Mouse (Mus musculus) embryonic facial prominence, embryonic 15.5 days (tissue): Measurements from ENCODE around the gene Myl9. TPM values are rescaled to one million over a fixed set of nuclear protein-coding genes. Genes with fewer than 3 reads are reported as not detected.

Experiments used
- ATAC-seq: fragments of 200-750 bp; cut with Nextera tagmentation; 2 replicates; pipeline ENCODE4 v1.8.0; 2017; ENCODE audit warnings: low read depth, moderate TSS enrichment; ENCODE audit not compliant: insufficient number of reproducible peaks, low FRiP score, low TSS enrichment
- H3K27ac ChIP-seq: fragments of 300-500 bp; sonication (generic); replicated peaks from 2 replicates; pipeline ENCODE4 v1.5.1; 2015; ENCODE audit warnings: mild to moderate bottlenecking, inconsistent platforms
- H3K27me3 ChIP-seq: fragments of 300-500 bp; sonication (generic); 2 replicates; pipeline ENCODE4 v1.6.1; 2015; ENCODE audit warnings: inconsistent platforms
- H3K36me3 ChIP-seq: fragments of 300-500 bp; sonication (generic); 2 replicates; pipeline ENCODE4 v1.6.1; 2015; ENCODE audit warnings: mild to moderate bottlenecking, inconsistent platforms
- H3K4me1 ChIP-seq: fragments of 300-500 bp; sonication (generic); 2 replicates; pipeline ENCODE4 v1.6.1; 2015; ENCODE audit warnings: inconsistent platforms
- H3K4me2 ChIP-seq: fragments of 300-500 bp; sonication (generic); replicated peaks from 2 replicates; pipeline ENCODE4 v1.6.1; 2015; ENCODE audit warnings: mild to moderate bottlenecking, inconsistent platforms
- H3K4me3 ChIP-seq: fragments of 300-500 bp; sonication (generic); replicated peaks from 2 replicates; pipeline ENCODE4 v1.5.1; 2015; ENCODE audit warnings: mild to moderate bottlenecking, inconsistent platforms
- H3K9ac ChIP-seq: fragments of 300-500 bp; sonication (generic); 2 replicates; pipeline ENCODE4 v1.6.1; 2015; ENCODE audit warnings: inconsistent platforms
- H3K9me3 ChIP-seq: fragments of 300-500 bp; sonication (generic); replicated peaks from 2 replicates; pipeline ENCODE4 v1.6.1; 2016; ENCODE audit warnings: inconsistent platforms
- WGBS: fragments of 180-500 bp; shearing (Covaris S2); methylation state at CpG from one replicate; pipeline ENCODE4 v1.1.7; 2015; 5-methylcytosine and 5-hydroxymethylcytosine counted together
- polyA plus RNA-seq: library from polyadenylated mRNA; unstranded; fragments of >200 nt; fragmentation: Nextera tagmentation; extraction: Ambion mirVana; gene quantifications from 2 replicates; pipeline ENCODE4 v1.2.1, GENCODE M21; 2015

The Myl9 gene
- polyA plus RNA-seq, 1 experiment from 2014 or later: 251 TPM

DNA sequence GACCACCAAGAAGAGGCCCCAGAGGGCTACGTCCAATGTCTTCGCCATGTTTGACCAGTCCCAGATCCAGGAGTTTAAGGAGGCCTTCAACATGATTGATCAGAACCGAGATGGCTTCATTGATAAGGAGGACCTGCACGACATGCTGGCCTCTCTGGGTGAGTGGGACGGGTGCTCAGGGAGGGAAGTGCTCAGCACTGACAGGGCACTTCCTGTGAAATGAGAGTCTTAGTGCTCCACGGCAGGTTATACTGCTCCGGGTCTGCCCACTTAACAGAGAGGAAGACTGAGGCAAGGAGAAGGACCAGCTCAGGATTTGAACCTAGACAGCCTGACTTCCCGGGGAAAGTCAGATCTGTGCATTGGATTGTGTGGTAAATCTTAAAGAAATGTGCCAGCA lies 3.4 kb downstream of the Myl9 start:
- Histone ChIP-seq H3K36me3 (no peaks in the 10 kb centered on the region), H3K4me2 (no peak overlapping the region), H3K9ac (no peak overlapping the region), H3K9me3 (no peaks in the 10 kb centered on the region), H3K4me1 (peaks cover 51% of the 10 kb centered on the region), H3K27ac (no peak overlapping the region), H3K27me3 (no peaks in the 10 kb centered on the region), H3K4me3 (no peak overlapping the region)
- 87% methylated on average over 8 of the region's 8 CpGs for whole genome bisulfite sequencing
- no peak for ATAC-seq

DNA sequence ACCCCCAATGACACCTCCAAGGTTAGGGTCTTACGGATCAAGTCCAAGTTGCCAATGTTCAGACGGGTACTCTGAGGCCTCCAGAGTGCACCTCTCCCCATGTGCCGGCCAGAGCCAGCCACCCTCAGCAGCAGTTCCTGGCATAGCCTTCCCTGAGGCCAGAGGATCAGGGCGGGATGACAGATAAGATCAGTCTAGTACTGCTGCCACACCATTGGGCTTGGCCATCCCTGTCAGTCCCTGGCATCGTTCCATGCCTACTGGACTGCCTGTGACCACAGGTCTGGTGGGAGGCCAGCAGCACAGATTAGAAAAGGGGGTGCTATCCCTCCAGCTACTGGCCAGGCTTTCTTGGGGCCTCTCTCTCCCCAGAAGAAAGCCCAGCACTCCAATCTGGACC lies 3.8 kb downstream of the Myl9 start:
- Histone ChIP-seq H3K4me1 (peaks cover 49% of the 10 kb centered on the region), H3K4me2 (no peak overlapping the region), H3K9ac (no peak overlapping the region), H3K36me3 (no peaks in the 10 kb centered on the region), H3K27ac (no peak overlapping the region), H3K4me3 (no peak overlapping the region), H3K27me3 (no peaks in the 10 kb centered on the region), H3K9me3 (no peaks in the 10 kb centered on the region)
- ATAC-seq: no peak
- 73% methylated on average over 5 of the region's 5 CpGs for WGBS

DNA sequence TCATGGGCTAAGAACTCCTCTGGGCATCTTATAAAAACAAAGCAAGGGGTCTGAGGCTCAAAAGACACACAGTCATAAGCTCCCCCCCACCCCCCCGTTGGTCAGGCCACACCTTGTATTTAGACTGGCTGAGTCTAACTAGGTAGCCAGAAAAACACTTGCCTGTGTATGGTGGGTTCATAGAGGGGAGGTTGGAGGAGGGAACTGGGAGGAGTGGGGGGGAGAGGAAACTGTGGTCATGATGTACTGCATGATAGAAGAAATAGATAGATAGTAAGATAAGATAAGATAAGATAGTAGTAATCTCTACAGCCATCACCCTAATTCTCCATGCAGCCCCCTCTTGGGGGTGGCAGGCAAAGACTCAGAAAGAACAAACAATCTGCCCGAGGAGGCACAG lies 4.3 kb downstream of the Myl9 start:
- WGBS: 47% methylated on average over 2 of the region's 2 CpGs
- Histone ChIP-seq H3K4me1 (peaks cover 45% of the 10 kb centered on the region), H3K27ac (no peak overlapping the region), H3K4me3 (no peak overlapping the region), H3K36me3 (no peaks in the 10 kb centered on the region), H3K9me3 (no peaks in the 10 kb centered on the region), H3K27me3 (no peaks in the 10 kb centered on the region), H3K4me2 (no peak overlapping the region), H3K9ac (no peak overlapping the region)
- ATAC-seq: no peak

DNA sequence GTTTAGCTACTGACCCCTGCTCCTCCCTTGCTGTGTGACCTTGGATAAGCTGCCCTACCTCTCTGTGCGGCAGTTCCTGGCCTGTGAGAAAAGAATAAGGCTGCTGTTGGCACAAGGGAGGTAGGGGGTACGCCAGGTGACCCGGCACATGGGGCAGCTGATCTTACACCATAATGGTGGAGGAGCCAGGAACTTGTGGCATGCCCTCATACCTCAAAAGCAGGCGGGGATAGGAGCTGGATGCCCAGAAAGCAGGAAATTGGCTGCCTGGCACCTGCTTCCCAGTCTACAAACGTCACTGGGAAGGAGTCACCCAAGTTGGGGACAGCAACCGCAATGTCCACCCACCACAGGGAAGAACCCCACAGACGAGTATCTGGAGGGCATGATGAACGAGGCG lies 4.9 kb downstream of the Myl9 start:
- Histone ChIP-seq H3K36me3 (no peaks in the 10 kb centered on the region), H3K4me1 (peaks cover 39% of the 10 kb centered on the region), H3K9ac (no peak overlapping the region), H3K9me3 (no peaks in the 10 kb centered on the region), H3K27me3 (no peaks in the 10 kb centered on the region), H3K4me3 (no peak overlapping the region), H3K27ac (no peak overlapping the region), H3K4me2 (no peak overlapping the region)
- 79% methylated on average over 9 of the region's 9 CpGs for WGBS
- no peak for ATAC-seq

DNA sequence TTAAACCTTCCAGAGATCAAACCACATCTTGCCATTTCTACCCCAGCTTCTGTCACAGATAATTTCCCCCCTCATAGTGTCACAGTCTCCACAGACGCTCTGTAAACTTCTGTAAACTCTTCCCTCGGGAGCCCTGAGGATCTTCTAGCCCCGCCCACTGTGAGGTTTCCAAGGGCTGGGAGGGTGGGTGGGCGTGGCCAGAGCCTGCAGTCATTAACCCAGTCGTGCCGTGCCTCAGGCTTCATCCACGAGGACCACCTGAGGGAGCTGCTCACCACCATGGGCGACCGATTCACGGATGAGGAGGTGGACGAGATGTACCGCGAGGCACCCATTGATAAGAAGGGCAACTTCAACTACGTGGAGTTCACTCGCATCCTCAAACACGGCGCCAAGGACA lies 5.5 kb downstream of the Myl9 start:
- no peaks in the 10 kb centered on the region for H3K9me3 ChIP-seq
- H3K4me1 ChIP-seq: peaks cover 32% of the 10 kb centered on the region
- no peaks in the 10 kb centered on the region for H3K27me3 ChIP-seq
- H3K4me2 ChIP-seq: no peak overlapping the region
- H3K9ac ChIP-seq: no peak overlapping the region
- no peak for ATAC-seq
- H3K27ac ChIP-seq: no peak overlapping the region
- H3K36me3 ChIP-seq: no peaks in the 10 kb centered on the region
- 24% methylated on average over 17 of the region's 17 CpGs for whole genome bisulfite sequencing
- H3K4me3 ChIP-seq: no peak overlapping the region

DNA sequence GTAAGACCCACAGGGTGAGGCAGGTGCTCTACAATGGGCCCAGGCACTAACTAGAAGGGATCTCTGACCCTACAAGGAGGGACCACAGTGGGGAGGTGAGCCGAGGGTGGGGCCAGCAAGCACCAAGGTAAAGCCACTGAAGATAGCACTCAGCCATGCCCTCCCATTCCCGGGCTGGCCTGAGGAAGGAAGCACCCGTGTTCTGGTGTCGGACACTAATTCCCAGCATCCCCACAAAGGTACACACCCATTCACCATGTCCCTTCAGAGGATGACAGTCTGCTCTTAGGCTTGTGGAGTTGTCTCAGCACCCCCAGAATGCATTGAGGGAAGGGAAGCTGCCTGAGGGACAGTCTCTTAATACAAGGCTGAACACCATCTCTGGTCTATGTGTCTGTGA lies 6.1 kb downstream of the Myl9 start:
- no peak for ATAC-seq
- H3K27me3 ChIP-seq: no peaks in the 10 kb centered on the region
- H3K4me2 ChIP-seq: no peak overlapping the region
- no peaks in the 10 kb centered on the region for H3K9me3 ChIP-seq
- no peaks in the 10 kb centered on the region for H3K36me3 ChIP-seq
- no peak overlapping the region for H3K9ac ChIP-seq
- peaks cover 29% of the 10 kb centered on the region for H3K4me1 ChIP-seq
- no peak overlapping the region for H3K4me3 ChIP-seq
- H3K27ac ChIP-seq: no peak overlapping the region
- 70% methylated on average over 4 of the region's 4 CpGs for WGBS

DNA sequence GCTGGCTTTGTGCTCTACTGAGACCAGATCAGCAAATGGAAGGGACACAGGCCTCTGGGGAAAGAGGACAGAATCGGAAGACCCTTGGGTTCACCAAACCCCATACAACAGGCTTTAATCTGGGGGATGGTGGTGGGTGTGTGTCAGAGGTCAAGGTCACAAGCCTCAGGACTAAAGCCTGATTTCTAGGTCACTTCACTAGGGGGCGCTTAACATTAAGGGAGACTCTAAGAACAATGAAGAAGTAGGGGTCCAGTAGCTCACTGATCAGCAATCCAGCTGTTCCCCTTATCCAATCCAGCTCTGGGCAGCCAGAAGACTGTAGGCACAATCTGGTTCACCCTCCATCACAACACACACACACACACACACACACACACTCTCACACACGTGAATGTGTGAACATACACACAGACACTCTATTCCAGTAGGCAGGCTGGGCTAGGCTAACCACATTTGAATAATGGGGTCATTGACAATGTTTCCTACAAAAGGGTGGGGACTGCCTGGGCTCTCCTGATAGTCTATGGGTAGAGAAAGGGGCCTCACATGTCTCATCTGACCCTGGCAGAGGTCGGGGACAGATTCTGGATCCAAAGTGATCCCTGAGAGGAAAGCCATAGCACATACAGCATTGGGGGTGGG lies 6.7 kb downstream of the Myl9 start:
- no peak for ATAC-seq
- Histone ChIP-seq H3K4me3 (no peak overlapping the region), H3K9ac (no peak overlapping the region), H3K27me3 (no peaks in the 10 kb centered on the region), H3K4me2 (no peak overlapping the region), H3K4me1 (peaks cover 28% of the 10 kb centered on the region), H3K36me3 (no peaks in the 10 kb centered on the region), H3K9me3 (no peaks in the 10 kb centered on the region), H3K27ac (no peak overlapping the region)
- WGBS: 65% methylated on average over 4 of the region's 4 CpGs

DNA sequence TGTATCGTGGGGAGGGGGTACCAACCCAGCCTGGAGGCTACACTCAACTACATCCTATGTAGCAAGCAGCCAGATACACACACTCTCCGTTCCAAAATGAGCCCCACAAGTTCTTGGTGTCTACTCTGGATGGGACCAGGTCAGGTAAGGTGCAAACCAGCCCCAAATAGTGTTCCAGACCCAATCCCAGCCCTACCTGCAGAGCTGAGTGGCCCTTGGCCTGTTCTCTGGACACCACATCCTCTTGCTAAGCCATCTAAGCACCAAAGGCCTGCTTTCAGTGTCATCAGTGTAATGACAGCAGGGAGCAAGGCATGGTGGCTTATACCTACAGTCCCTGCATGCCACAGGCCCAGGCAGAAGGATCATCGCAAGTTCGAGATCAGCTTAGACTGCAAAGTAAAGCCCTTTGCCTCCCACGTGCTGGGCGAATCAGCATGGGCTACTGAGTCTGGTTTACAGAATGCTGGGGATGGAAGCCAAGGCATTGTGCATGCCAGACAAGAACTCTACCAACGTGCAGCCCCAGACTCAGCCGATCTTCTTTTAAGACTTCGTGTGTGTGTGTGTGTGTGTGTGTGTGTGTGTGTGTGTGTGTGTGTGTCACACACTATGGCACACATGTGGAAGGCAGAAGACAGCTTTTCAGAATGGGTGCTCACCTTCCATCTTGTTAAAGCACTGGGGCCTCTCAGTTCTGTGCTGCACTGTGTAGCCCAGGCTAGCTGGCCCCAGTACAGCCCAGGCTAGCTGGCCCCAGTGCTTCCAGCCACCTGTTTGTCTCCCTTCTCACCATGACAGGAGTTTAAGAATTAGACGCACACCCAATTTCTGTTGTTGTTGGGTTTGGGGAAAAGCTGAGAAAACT lies 7.5 kb downstream of the Myl9 start:
- Histone ChIP-seq H3K27me3 (no peaks in the 10 kb centered on the region), H3K4me1 (peaks cover 21% of the 10 kb centered on the region), H3K9ac (no peak overlapping the region), H3K4me3 (no peak overlapping the region), H3K36me3 (no peaks in the 10 kb centered on the region), H3K27ac (no peak overlapping the region), H3K4me2 (no peak overlapping the region), H3K9me3 (no peaks in the 10 kb centered on the region)
- WGBS: 77% methylated on average over 10 of the region's 10 CpGs
- no peak for ATAC-seq

DNA sequence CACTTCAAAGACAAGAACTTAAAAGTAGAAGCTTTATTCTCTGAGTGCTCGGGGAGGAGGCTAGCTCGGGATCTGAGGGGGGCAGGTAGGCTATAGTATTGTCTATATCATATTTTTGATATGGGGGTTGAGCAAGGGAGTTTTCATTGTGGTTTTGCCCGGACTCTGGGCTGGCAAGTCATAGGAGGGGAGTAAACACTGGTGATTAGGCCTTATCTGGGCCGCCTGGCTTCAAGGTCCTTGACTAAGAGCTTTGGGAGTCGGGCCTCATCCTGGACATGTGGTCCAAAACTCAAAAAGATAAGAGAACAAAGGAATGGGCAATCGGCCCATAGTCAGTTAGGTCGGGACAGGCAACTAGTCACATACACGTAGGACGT lies 8.1 kb downstream of the Myl9 start:
- ATAC-seq: no peak
- Histone ChIP-seq H3K4me3 (no peak overlapping the region), H3K27me3 (no peaks in the 10 kb centered on the region), H3K9ac (no peak overlapping the region), H3K4me2 (no peak overlapping the region), H3K9me3 (no peaks in the 10 kb centered on the region), H3K27ac (no peak overlapping the region), H3K36me3 (no peaks in the 10 kb centered on the region), H3K4me1 (peaks cover 17% of the 10 kb centered on the region)
- WGBS: 79% methylated on average over 9 of the region's 9 CpGs

DNA sequence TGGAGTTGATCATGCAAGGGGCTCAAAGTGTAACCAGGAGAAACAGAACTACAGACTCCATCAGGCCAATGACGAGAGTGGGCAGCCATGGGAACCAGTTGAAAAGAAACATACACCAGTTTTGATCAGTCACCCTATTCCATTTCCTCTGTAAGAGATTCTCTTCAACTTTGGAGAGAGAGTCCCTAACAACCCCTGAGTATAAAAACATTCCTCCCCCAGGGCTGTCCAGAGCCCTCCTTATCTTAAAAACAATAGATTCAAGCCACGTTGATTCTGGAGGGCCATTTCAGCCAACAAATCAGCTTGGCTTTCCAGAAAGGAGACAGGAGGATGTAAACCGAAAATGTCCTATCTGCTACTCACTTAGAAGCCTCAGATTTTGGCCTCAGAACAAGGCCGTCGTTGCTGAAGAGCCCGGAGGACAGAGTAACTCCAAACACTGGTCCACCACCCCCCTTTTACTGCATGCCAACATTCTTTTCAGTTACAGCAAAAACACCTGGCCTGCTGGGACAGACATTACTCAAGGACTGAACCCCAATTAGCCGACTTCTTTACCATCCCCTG lies 8.9 kb downstream of the Myl9 start:
- WGBS: 60% methylated on average over 7 of the region's 7 CpGs
- Histone ChIP-seq H3K9ac (no peak overlapping the region), H3K4me2 (no peak overlapping the region), H3K36me3 (no peaks in the 10 kb centered on the region), H3K27me3 (no peaks in the 10 kb centered on the region), H3K4me3 (no peak overlapping the region), H3K9me3 (no peaks in the 10 kb centered on the region), H3K27ac (no peak overlapping the region), H3K4me1 (peaks cover 12% of the 10 kb centered on the region)
- no peak for ATAC-seq

DNA sequence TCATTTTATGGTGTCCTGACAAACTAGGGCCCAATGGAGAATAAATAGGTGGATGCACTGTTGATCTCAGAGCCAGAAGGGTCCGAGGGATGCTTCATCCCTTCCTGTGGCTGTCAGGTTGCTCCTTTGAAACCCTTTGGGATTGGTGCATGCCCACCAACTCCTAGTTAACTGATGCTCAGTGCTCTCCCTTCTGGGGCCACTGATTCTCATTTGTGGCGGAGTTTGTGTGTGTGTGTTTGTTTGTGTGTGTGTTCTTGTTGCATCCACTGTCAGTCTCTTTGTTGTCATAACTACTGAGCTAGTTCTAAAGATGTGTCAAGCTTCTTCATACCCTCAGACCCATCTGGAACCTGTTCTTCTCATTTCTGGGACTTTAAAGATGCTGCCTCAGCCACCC lies 9.7 kb downstream of the Myl9 start:
- H3K9me3 ChIP-seq: no peaks in the 10 kb centered on the region
- no peak overlapping the region for H3K9ac ChIP-seq
- peaks cover 10% of the 10 kb centered on the region for H3K4me1 ChIP-seq
- no peaks in the 10 kb centered on the region for H3K36me3 ChIP-seq
- no peak overlapping the region for H3K27ac ChIP-seq
- WGBS: 86% methylated on average over 2 of the region's 2 CpGs
- H3K27me3 ChIP-seq: no peaks in the 10 kb centered on the region
- H3K4me3 ChIP-seq: no peak overlapping the region
- no peak for ATAC-seq
- H3K4me2 ChIP-seq: no peak overlapping the region
